ENCODE assay signal across 25 mouse cellular contexts in genomic region chr14:73543781-73544180, GRCm38 (mm10). TPM values are rescaled to one million over a fixed set of nuclear protein-coding genes. Genes with fewer than 3 reads are reported as not detected.
A peak's percentile ranks its signal among the peaks of the same experiment; 100 is the strongest.
DNase-seq lines count a peak whose midpoint lies in the region; ATAC-seq lines count a peak whose summit lies in the region.
"Had no signal": no experiment of that assay in that cellular context is flagged by ENCODE, and none has a peak within 500 bp of the region (broad histone marks: within the 10 kb centered on the region; RNA-seq: fewer than 3 reads in every experiment).

No protein-coding gene starts in this region.

- WGBS in forebrain, embryonic 10.5 days: 38% methylated on average over 6 of the region's 6 CpGs
- WGBS in forebrain, embryonic 12.5 days: 16% methylated on average over 6 of the region's 6 CpGs
- 4% methylated on average over 6 of the region's 6 CpGs for WGBS in forebrain, embryonic 15.5 days

- H3K36me3 ChIP-seq in forebrain, embryonic 10.5 days (replicated peaks): no peaks in the 10 kb centered on the region
- no peaks in the 10 kb centered on the region for H3K36me3 ChIP-seq in forebrain, embryonic 12.5 days (replicated peaks)
- H3K36me3 ChIP-seq in forebrain, embryonic 15.5 days: no peaks in the 10 kb centered on the region
- H3K36me3 ChIP-seq: embryonic facial prominence, embryonic 12.5 days; embryonic facial prominence, embryonic 15.5 days; heart, embryonic 10.5 days; heart, embryonic 13.5 days had no signal

- peaks cover 19% of the 10 kb centered on the region for H3K4me1 ChIP-seq in forebrain, embryonic 10.5 days
- peaks cover 6% of the 10 kb centered on the region; the same call in 1 of the 2 replicates for H3K4me1 ChIP-seq in forebrain, embryonic 12.5 days
- no peaks in the 10 kb centered on the region for H3K4me1 ChIP-seq in forebrain, embryonic 15.5 days
- H3K4me1 ChIP-seq: embryonic facial prominence, embryonic 12.5 days; embryonic facial prominence, embryonic 15.5 days; heart, embryonic 10.5 days; heart, embryonic 13.5 days had no signal

- H3K4me2 ChIP-seq in forebrain, embryonic 12.5 days: no peak overlapping the region
- H3K4me2 ChIP-seq in forebrain, embryonic 15.5 days (replicated peaks): no peak overlapping the region
- H3K4me2 ChIP-seq: embryonic facial prominence, embryonic 12.5 days; embryonic facial prominence, embryonic 15.5 days; heart, embryonic 13.5 days; hindbrain, embryonic 14.5 days had no signal

- no peak overlapping the region for H3K4me3 ChIP-seq in forebrain, embryonic 10.5 days
- H3K4me3 ChIP-seq in forebrain, embryonic 12.5 days (replicated peaks): no peak overlapping the region
- H3K4me3 ChIP-seq in forebrain, embryonic 15.5 days: no peak overlapping the region
- H3K4me3 ChIP-seq: embryonic facial prominence, embryonic 12.5 days; embryonic facial prominence, embryonic 15.5 days; heart, adult 2 months; heart, embryonic 10.5 days; heart, embryonic 13.5 days had no signal

- peak overlapping the region; percentile 63; the same call in 1 of the 2 replicates for H3K27ac ChIP-seq in forebrain, embryonic 10.5 days
- H3K27ac ChIP-seq in forebrain, embryonic 12.5 days: 0 out of 2 replicates have a peak overlapping the region, but pooled peaks have one; percentile 61
- H3K27ac ChIP-seq in forebrain, embryonic 15.5 days (replicated peaks): no peak overlapping the region
- H3K27ac ChIP-seq: embryonic facial prominence, embryonic 12.5 days; embryonic facial prominence, embryonic 15.5 days; heart, adult 2 months; heart, embryonic 10.5 days; heart, embryonic 13.5 days; hindbrain, embryonic 14.5 days; hindbrain, postnatal 0 days had no signal

- H3K9ac ChIP-seq in forebrain, embryonic 12.5 days: no peak overlapping the region
- no peak overlapping the region for H3K9ac ChIP-seq in forebrain, embryonic 15.5 days (replicated peaks)
- H3K9ac ChIP-seq: embryonic facial prominence, embryonic 12.5 days; embryonic facial prominence, embryonic 15.5 days; heart, embryonic 13.5 days; hindbrain, embryonic 14.5 days had no signal

- no peaks in the 10 kb centered on the region for H3K9me3 ChIP-seq in forebrain, embryonic 10.5 days
- no peaks in the 10 kb centered on the region for H3K9me3 ChIP-seq in forebrain, embryonic 12.5 days
- H3K9me3 ChIP-seq in forebrain, embryonic 15.5 days: no peaks in the 10 kb centered on the region
- H3K9me3 ChIP-seq: embryonic facial prominence, embryonic 12.5 days; embryonic facial prominence, embryonic 15.5 days; heart, embryonic 10.5 days; heart, embryonic 13.5 days had no signal

- DNase-seq in forebrain, embryonic 10.5 days (ENCODE audit: extremely low spot score, low spot score): no peak
- DNase-seq in spleen, postnatal 4 days (ENCODE audit: low spot score in 2 of 2): no peak
- DNase-seq in spleen, postnatal 36 days (ENCODE audit: low spot score in 2 of 2): no peak
- no peak for DNase-seq in cerebellum, adult 11 months
- DNase-seq: adrenal gland, adult 8-10 months; adrenal gland, postnatal 25 days; cerebellum, adult 2 months; cerebellum, adult 9-11 months; cerebellum, postnatal 25 days; gastrocnemius, postnatal 10 days; gastrocnemius, postnatal 36 days; heart, adult 2 months; heart, postnatal 14 days; heart, postnatal 4 days had no signal

- H3K27me3 ChIP-seq in forebrain, embryonic 10.5 days (ENCODE audit: poor library complexity, severe bottlenecking): no peaks in the 10 kb centered on the region
- H3K27me3 ChIP-seq in forebrain, embryonic 12.5 days: no peaks in the 10 kb centered on the region
- H3K27me3 ChIP-seq in forebrain, embryonic 15.5 days: no peaks in the 10 kb centered on the region
- H3K27me3 ChIP-seq: embryonic facial prominence, embryonic 12.5 days; embryonic facial prominence, embryonic 15.5 days had no signal

- peak; percentile 87; the same call in 1 of the 2 replicates for ATAC-seq in forebrain, embryonic 12.5 days (ENCODE audit: low FRiP score)
- ATAC-seq in forebrain, embryonic 15.5 days (replicated peaks): peak; percentile 58; the same call in 1 of the 2 replicates
- ATAC-seq: CD4-positive, CD25-positive, alpha-beta regulatory T cell, adult 4 months; hindbrain, postnatal 0 days; inflammation-experienced regulatory T-cells, adult 6 months; intestine, embryonic 16.5 days had no signal

RNA-seq across cellular contexts. Expression of gene Nudt15, which starts 4.3 kb away (rescaled TPM):
- 10.3 and 11.3 TPM in 2 replicates for polyA plus RNA-seq in forebrain, embryonic 10.5 days (2016; fragmentation: Nextera tagmentation; extraction: Ambion mirVana)
- 12.3 and 13.0 TPM in 2 replicates for polyA plus RNA-seq in forebrain, embryonic 12.5 days (2016; fragmentation: Nextera tagmentation; extraction: Ambion mirVana)
- 8.3 and 8.5 TPM in 2 replicates for polyA plus RNA-seq in forebrain, embryonic 15.5 days (2015; fragmentation: Nextera tagmentation; extraction: Ambion mirVana)

RNA-seq across cellular contexts. Expression of gene Sucla2, which starts 18.7 kb away (rescaled TPM):
- 109 and 120 TPM in 2 replicates for polyA plus RNA-seq in forebrain, embryonic 10.5 days (2016; fragmentation: Nextera tagmentation; extraction: Ambion mirVana)
- 100 and 108 TPM in 2 replicates for polyA plus RNA-seq in forebrain, embryonic 12.5 days (2016; fragmentation: Nextera tagmentation; extraction: Ambion mirVana)
- polyA plus RNA-seq in forebrain, embryonic 15.5 days (2015; fragmentation: Nextera tagmentation; extraction: Ambion mirVana): 100 and 101 TPM in 2 replicates

RNA-seq across cellular contexts. Expression of gene Med4, which starts 34.0 kb away (rescaled TPM):
- 121 and 124 TPM in 2 replicates for polyA plus RNA-seq in forebrain, embryonic 10.5 days (2016; fragmentation: Nextera tagmentation; extraction: Ambion mirVana)
- polyA plus RNA-seq in forebrain, embryonic 12.5 days (2016; fragmentation: Nextera tagmentation; extraction: Ambion mirVana): 98.8 and 100 TPM in 2 replicates
- 107 and 109 TPM in 2 replicates for polyA plus RNA-seq in forebrain, embryonic 15.5 days (2015; fragmentation: Nextera tagmentation; extraction: Ambion mirVana)
